Mouse (Mus musculus) C2C12 (cell line): ENCODE measurements around the gene Hist1h2ab. TPM values are rescaled to one million over a fixed set of nuclear protein-coding genes. Genes with fewer than 3 reads are reported as not detected.

ENCODE experiments used
- H3K27me3 ChIP-seq: one replicate; pipeline ENCODE4 v1.6.1; 2011; ENCODE audit not compliant: control insufficient read depth, insufficient read depth, insufficient read length
- H3K36me3 ChIP-seq: one replicate; pipeline ENCODE4 v1.6.1; 2011; ENCODE audit not compliant: control insufficient read depth, insufficient read depth
- H3K4me3 ChIP-seq: one replicate; pipeline ENCODE4 v1.5.1; 2011; ENCODE audit warnings: mild to moderate bottlenecking, control low read depth; ENCODE audit not compliant: poor library complexity, insufficient read depth, severe bottlenecking
- H3K79me2 ChIP-seq: one replicate; pipeline ENCODE4 v1.6.1; 2011; ENCODE audit not compliant: control insufficient read depth, insufficient read depth
- H3K79me3 ChIP-seq: one replicate; pipeline ENCODE4 v1.6.1; 2011; ENCODE audit warnings: low read depth, control low read depth
- H3ac ChIP-seq: one replicate; pipeline ENCODE3; 2011; ENCODE audit warnings: low read depth; ENCODE audit not compliant: control insufficient read depth, insufficient read length
- CEBPB ChIP-seq: IDR thresholded peaks from one replicate; pipeline ENCODE4 v1.6.1; 2011; ENCODE audit warnings: low read depth, mild to moderate bottlenecking, control low read depth, moderate library complexity
- CTCF ChIP-seq: IDR thresholded peaks from one replicate; pipeline ENCODE4 v1.5.1; 2011; ENCODE audit not compliant: control insufficient read depth, insufficient read depth, insufficient read length
- FOSL1 ChIP-seq: IDR thresholded peaks from one replicate; pipeline ENCODE4 v1.8.0; 2011; ENCODE audit warnings: mild to moderate bottlenecking, low read length; ENCODE audit not compliant: poor library complexity, insufficient read depth, severe bottlenecking
- MAX ChIP-seq: IDR thresholded peaks from one replicate; pipeline ENCODE4 v1.6.1; 2011; ENCODE audit warnings: mild to moderate bottlenecking, control low read depth
- MYOD1 ChIP-seq: IDR thresholded peaks from one replicate; pipeline ENCODE4 v1.6.1; 2011; ENCODE audit warnings: low read depth; ENCODE audit not compliant: control insufficient read depth, insufficient read length
- MYOG ChIP-seq: IDR thresholded peaks from one replicate; pipeline ENCODE4 v1.6.1; 2011; ENCODE audit not compliant: control insufficient read depth, insufficient read length; ENCODE audit errors: extremely low read depth
- USF1 ChIP-seq: IDR thresholded peaks from one replicate; pipeline ENCODE4 v1.6.1; 2011; ENCODE audit warnings: low read depth, mild to moderate bottlenecking, control low read depth, moderate library complexity
- polyA plus RNA-seq: library from polyadenylated mRNA; unstranded; fragments of >200 nt; fragmentation: generic; extraction: Trizol; gene quantifications from one replicate; pipeline ENCODE4 v1.2.1, GENCODE M21; 2012; ENCODE audit warnings: missing spikeins

Gene Hist1h2ab
- polyA plus RNA-seq, 1 experiment = 9.3 TPM

GRCm38 (mm10) chr13:23740256-23740840 lies 10.6 kb upstream of the Hist1h2ab start:
- peak overlapping the region; percentile 29 for H3K4me3 ChIP-seq
- TF ChIP-seq FOSL1 (no peak), MYOG (no peak), MYOD1 (no peak), CTCF (no peak), USF1 (no peak), CEBPB (no peak), MAX (no peak)

DNA sequence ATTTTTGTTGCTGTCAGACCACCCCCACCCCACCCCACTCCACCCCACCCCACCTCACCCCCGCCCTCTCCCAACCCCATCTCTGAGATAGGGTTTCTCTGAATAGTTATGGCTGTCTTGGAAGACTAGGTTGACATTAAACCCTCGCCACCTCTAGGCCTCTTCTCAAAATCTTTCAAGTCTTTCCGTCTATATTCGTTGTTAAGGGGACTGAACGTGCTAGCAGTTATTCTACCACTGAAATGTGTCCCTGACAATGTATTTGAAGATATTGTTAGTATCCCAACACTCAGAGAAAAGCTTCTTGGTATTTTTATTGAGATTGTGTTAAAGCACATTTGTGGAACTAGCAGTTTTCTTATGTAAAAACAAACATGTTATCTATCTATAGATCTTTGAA lies 10.0 kb upstream of the Hist1h2ab start:
- H3K4me3 ChIP-seq = no peak overlapping the region
- no peaks in the 10 kb centered on the region for H3K27me3 ChIP-seq
- no peak for TF ChIP-seq CTCF
- no peaks in the 10 kb centered on the region for H3K79me2 ChIP-seq
- peaks cover 1% of the 10 kb centered on the region for H3K79me3 ChIP-seq
- no peaks in the 10 kb centered on the region for H3K36me3 ChIP-seq
- no peak overlapping the region for H3ac ChIP-seq

More at GRCm38 (mm10) chr13:23740256-23740840, 10.6 kb upstream of the Hist1h2ab start:
- Histone ChIP-seq H3K27me3 (no peaks in the 10 kb centered on the region), H3K79me3 (peaks cover 1% of the 10 kb centered on the region), H3K36me3 (no peaks in the 10 kb centered on the region), H3K79me2 (no peaks in the 10 kb centered on the region), H3ac (peak overlapping the region; percentile 52)

- Histone ChIP-seq H3ac (no peak overlapping the region), H3K4me3 (no peak overlapping the region), H3K79me3 (peaks cover 1% of the 10 kb centered on the region), H3K36me3 (no peaks in the 10 kb centered on the region), H3K79me2 (no peaks in the 10 kb centered on the region), H3K27me3 (no peaks in the 10 kb centered on the region)
- TF ChIP-seq MAX = no peak
- no peak for TF ChIP-seq USF1
- no peak for TF ChIP-seq MYOD1
- TF ChIP-seq CEBPB = no peak
- no peak for TF ChIP-seq MYOG
- TF ChIP-seq CTCF = no peak
- no peak for TF ChIP-seq FOSL1
Measured at GRCm38 (mm10) chr13:23742007-23742406, 8.9 kb upstream of the Hist1h2ab start.

GRCm38 (mm10) chr13:23743215-23743614 lies 7.7 kb upstream of the Hist1h2ab start:
- no peak for TF ChIP-seq MYOG
- no peak for TF ChIP-seq MYOD1
- TF ChIP-seq MAX = no peak
- TF ChIP-seq CTCF = no peak
- TF ChIP-seq CEBPB = no peak
- TF ChIP-seq USF1 = no peak
- TF ChIP-seq FOSL1 = no peak
- peaks cover 1% of the 10 kb centered on the region for H3K79me3 ChIP-seq
- H3K4me3 ChIP-seq = no peak overlapping the region
- H3K36me3 ChIP-seq = no peaks in the 10 kb centered on the region
- no peak overlapping the region for H3ac ChIP-seq
- no peaks in the 10 kb centered on the region for H3K27me3 ChIP-seq
- H3K79me2 ChIP-seq = no peaks in the 10 kb centered on the region

- Histone ChIP-seq H3K79me3 (peaks cover 1% of the 10 kb centered on the region), H3K27me3 (no peaks in the 10 kb centered on the region), H3K4me3 (no peak overlapping the region), H3ac (no peak overlapping the region), H3K36me3 (no peaks in the 10 kb centered on the region), H3K79me2 (no peaks in the 10 kb centered on the region)
- no peak for TF ChIP-seq MYOG
- no peak for TF ChIP-seq CTCF
- no peak for TF ChIP-seq USF1
- TF ChIP-seq MYOD1 = no peak
- no peak for TF ChIP-seq MAX
- TF ChIP-seq FOSL1 = no peak
- TF ChIP-seq CEBPB = no peak
Measured at GRCm38 (mm10) chr13:23743963-23744362, 7.0 kb upstream of the Hist1h2ab start.

GRCm38 (mm10) chr13:23744421-23745380 lies 6.2 kb upstream of the Hist1h2ab start:
- Histone ChIP-seq H3K79me2 (no peaks in the 10 kb centered on the region), H3K4me3 (peak overlapping the region; percentile 23), H3K36me3 (no peaks in the 10 kb centered on the region), H3K79me3 (peaks cover 1% of the 10 kb centered on the region), H3ac (peak overlapping the region; percentile 48), H3K27me3 (no peaks in the 10 kb centered on the region)
- TF ChIP-seq MAX (peak; percentile 9), CEBPB (peak; percentile 16), MYOD1 (no peak), MYOG (no peak), FOSL1 (peak; percentile 10)
